15 mouse cellular contexts compared by ENCODE assay signal in the genomic region with DNA sequence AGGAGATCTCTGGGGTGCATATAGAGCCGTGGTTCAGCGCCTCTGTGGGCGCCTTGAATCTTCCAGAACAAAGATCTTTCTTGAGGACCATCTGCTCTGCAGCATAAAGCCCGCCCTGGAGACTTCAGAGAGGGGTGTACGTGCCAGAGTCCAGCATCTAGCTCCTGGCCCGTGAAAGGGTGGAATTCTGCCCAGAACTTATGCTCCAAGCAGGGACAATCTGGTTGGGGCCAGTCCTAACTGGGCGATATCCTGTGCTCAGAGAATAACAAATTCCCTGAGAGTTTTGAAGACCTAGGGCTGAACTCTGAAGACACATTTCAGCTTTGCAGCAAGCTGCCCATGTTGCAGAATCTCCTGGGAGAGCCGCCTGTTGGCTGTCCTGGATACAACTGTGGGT. TPM values are rescaled to one million over a fixed set of nuclear protein-coding genes. Genes with fewer than 3 reads are reported as not detected.
DNase-seq lines count a peak whose midpoint lies in the region; ATAC-seq and TF ChIP-seq lines count a peak whose summit lies in the region.
"Had no signal": no experiment of that assay in that cellular context is flagged by ENCODE, and none has a peak within 500 bp of the region (broad histone marks: within the 10 kb centered on the region; RNA-seq: fewer than 3 reads in every experiment).

No protein-coding gene starts in this region.

- no peak overlapping the region for H3K4me2 ChIP-seq in lung, postnatal 0 days (replicated peaks; ENCODE audit: low read depth, low read length)
- H3K4me2 ChIP-seq: embryonic facial prominence, embryonic 15.5 days had no signal

- peak; percentile 95 for DNase-seq in heart, adult 11 months
- DNase-seq in heart, postnatal 25 days (ENCODE audit: low spot score): no peak
- DNase-seq in lung, postnatal 0 days (ENCODE audit: low spot score): no peak
- DNase-seq in lung, adult 2 months: no peak
- DNase-seq in kidney, adult 2 months: peak; percentile 95
- peak; percentile 93 to 94 for DNase-seq in kidney, postnatal 25 days
- no peak for DNase-seq in ovary, adult 18-20 months (ENCODE audit: low spot score)
- DNase-seq in natural killer cell, adult 2 months (ENCODE audit: low spot score in 2 of 2): no peak
- DNase-seq: liver; thymus, postnatal 25 days had no signal

- H3K36me3 ChIP-seq in lung, postnatal 0 days (ENCODE audit: insufficient read depth, low read length): no peaks in the 10 kb centered on the region
- H3K36me3 ChIP-seq in kidney, adult 2 months (ENCODE audit: control insufficient read depth, insufficient read depth, low read length): no peaks in the 10 kb centered on the region
- H3K36me3 ChIP-seq: embryonic facial prominence, embryonic 15.5 days had no signal

- TF ChIP-seq POLR2A in lung, adult 2 months (IDR thresholded peaks at IDR 0.05; ENCODE audit: borderline replicate concordance, extremely low read depth, low read depth, low read length): no peak
- no peak for TF ChIP-seq POLR2A in kidney, adult 2 months (IDR thresholded peaks at IDR 0.05; ENCODE audit: low read depth, low read length)

- no peaks in the 10 kb centered on the region for H3K9me3 ChIP-seq in lung, postnatal 0 days (ENCODE audit: low read length)
- H3K9me3 ChIP-seq: embryonic facial prominence, embryonic 15.5 days had no signal

- no peak for TF ChIP-seq EP300 in lung, postnatal 0 days (IDR thresholded peaks at IDR 0.05)

- H3K27ac ChIP-seq in lung, postnatal 0 days (ENCODE audit: low read length): no peak overlapping the region
- peak overlapping the region; percentile 61; the same call in 1 of the 2 replicates for H3K27ac ChIP-seq in kidney, adult 2 months (ENCODE audit: insufficient read depth, low read depth, low read length)
- H3K27ac ChIP-seq: embryonic facial prominence, embryonic 15.5 days had no signal

- no peak overlapping the region for H3K9ac ChIP-seq in lung, postnatal 0 days (replicated peaks; ENCODE audit: low read depth)
- H3K9ac ChIP-seq: embryonic facial prominence, embryonic 15.5 days had no signal

- 0 out of 2 replicates have a peak, but pooled peaks have one; percentile 4 for ATAC-seq in lung, postnatal 0 days
- ATAC-seq: forebrain, embryonic 16.5 days; inflammation-experienced regulatory T-cells, adult 6 months had no signal

- WGBS in lung, postnatal 0 days: 68% methylated on average over 8 of the region's 8 CpGs
- 70% methylated on average over 8 of the region's 8 CpGs for WGBS in lung, adult 2 months
- WGBS in kidney, adult 2 months: 46% methylated on average over 8 of the region's 8 CpGs

- H3K27me3 ChIP-seq in lung, postnatal 0 days (replicated peaks; ENCODE audit: insufficient read depth, low read length): no peaks in the 10 kb centered on the region
- H3K27me3 ChIP-seq in kidney, adult 2 months (replicated peaks; ENCODE audit: control insufficient read depth, insufficient read depth, low read length): no peaks in the 10 kb centered on the region
- H3K27me3 ChIP-seq: embryonic facial prominence, embryonic 15.5 days had no signal

- 0 out of 2 replicates have a peak, but pooled peaks have one; percentile 4 for TF ChIP-seq CTCF in lung, postnatal 0 days (IDR thresholded peaks at IDR 0.05)
- TF ChIP-seq CTCF in lung, adult 2 months (IDR thresholded peaks at IDR 0.05; ENCODE audit: insufficient read depth, low read length): no peak
- TF ChIP-seq CTCF in kidney, adult 2 months (conservative IDR thresholded peaks at IDR 0.05; ENCODE audit: insufficient read depth, insufficient read length, low read depth, low read length): no peak

- peaks cover 4% of the 10 kb centered on the region; the same call in 1 of the 2 replicates for H3K4me1 ChIP-seq in lung, postnatal 0 days (ENCODE audit: insufficient read depth, low read depth, low read length)
- no peaks in the 10 kb centered on the region for H3K4me1 ChIP-seq in lung, adult 2 months (ENCODE audit: control insufficient read depth, insufficient read depth, low read length)
- peaks cover 32% of the 10 kb centered on the region for H3K4me1 ChIP-seq in kidney, adult 2 months (ENCODE audit: control insufficient read depth, insufficient read depth, low read length)

- intact Hi-C loops in heart, postnatal 25 days (cut with DNase I): no loop called here

- H3K4me3 ChIP-seq in lung, postnatal 0 days (ENCODE audit: low read depth, low read length): no peak overlapping the region
- H3K4me3 ChIP-seq in lung, adult 2 months (replicated peaks; ENCODE audit: extremely low read depth, low read depth, low read length): no peak overlapping the region
- no peak overlapping the region for H3K4me3 ChIP-seq in kidney, adult 2 months (ENCODE audit: insufficient read depth, low read depth, low read length)
- H3K4me3 ChIP-seq: embryonic facial prominence, embryonic 15.5 days had no signal

RNA-seq across cellular contexts. Expression of a gene that starts 25.1 kb away (rescaled TPM):
- total RNA-seq in heart, postnatal 25 days (2021): 10 to 100 TPM; 10.1 to 16.0 TPM
- 0.08 and 0.10 TPM in 2 replicates for polyA plus RNA-seq in lung, postnatal 0 days (2015; fragmentation: Nextera tagmentation; extraction: Ambion mirVana)
- polyA plus RNA-seq in lung, adult 2 months (2012; rRNA removed): 7.9 and 14.0 TPM in 2 replicates
- 648 and 871 TPM in 2 replicates for polyA plus RNA-seq in kidney, adult 2 months (2012; rRNA removed)
- total RNA-seq: granulocyte monocyte progenitor cell, adult 5-6 weeks; layer of hippocampus, postnatal 14 days had no signal
- polyA plus RNA-seq: embryonic facial prominence, embryonic 15.5 days; forebrain, embryonic 16.5 days; inflammation-experienced regulatory T-cells, adult 6 months had no signal

RNA-seq across cellular contexts. Expression of a gene that starts 40.8 kb away (rescaled TPM):
- total RNA-seq in heart, postnatal 25 days (2021): 1 to 10 TPM in 1 of 2 experiments, under 1 TPM in 1; 0.26 to 1.5 TPM
- polyA plus RNA-seq in lung, postnatal 0 days (2015; fragmentation: Nextera tagmentation; extraction: Ambion mirVana): 1.1 and 2.5 TPM in 2 replicates
- polyA plus RNA-seq in lung, adult 2 months (2012; rRNA removed): 4.8 and 5.7 TPM in 2 replicates
- 3.3 and 7.8 TPM in 2 replicates for polyA plus RNA-seq in kidney, adult 2 months (2012; rRNA removed)
- total RNA-seq: layer of hippocampus, postnatal 14 days had no signal
- polyA plus RNA-seq: forebrain, embryonic 16.5 days had no signal

RNA-seq across cellular contexts. Expression of a gene that starts 58.6 kb away (rescaled TPM):
- under 1 TPM; 0.14 to 0.18 TPM for total RNA-seq in heart, postnatal 25 days (2021)
- polyA plus RNA-seq in lung, postnatal 0 days (2015; fragmentation: Nextera tagmentation; extraction: Ambion mirVana): 0.07 TPM in 1 of 2 replicates, not detected in the other
- not detected in 2 replicates for polyA plus RNA-seq in lung, adult 2 months (2012; rRNA removed)
- 0.03 TPM in 2 replicates for polyA plus RNA-seq in kidney, adult 2 months (2012; rRNA removed)
- total RNA-seq: granulocyte monocyte progenitor cell, adult 5-6 weeks; layer of hippocampus, postnatal 14 days had no signal
- polyA plus RNA-seq: forebrain, embryonic 16.5 days; inflammation-experienced regulatory T-cells, adult 6 months had no signal

Comparison
In these comparisons a context has a peak if more than half of its experiments do, and no peak if none do; other contexts are left out.
1. DNase-seq: peak in heart, adult 11 months (single experiment), kidney, adult 2 months (single experiment) and kidney, postnatal 25 days (2 of 2); none in heart, postnatal 25 days (single experiment), lung, postnatal 0 days (single experiment), lung, adult 2 months (single experiment), ovary, adult 18-20 months (single experiment) and natural killer cell, adult 2 months (0 of 2).
2. RNA of a gene that starts 25.1 kb away (polyA plus RNA-seq): 648 to 871 TPM in kidney, adult 2 months; 7.9 to 14.0 TPM in lung, adult 2 months and 0.08 to 0.10 TPM in lung, postnatal 0 days; every median in the first group is over 10 times any median in the second.